Mouse (Mus musculus): ENCODE measurements around the gene Stag1. TPM values are rescaled to one million over a fixed set of nuclear protein-coding genes. Genes with fewer than 3 reads are reported as not detected.

Stag1 gene
- total RNA-seq, 2 experiments from 2014 or later = 49.5 to 50.4 TPM

- DNase-seq (ENCODE audit: extremely low spot score in 1 of 2, low spot score in 1 of 2) = no peak
Observed at GRCm38 (mm10) chr9:100942042-100942441, 344.4 kb downstream of the Stag1 start.

GRCm38 (mm10) chr9:100944677-100945365, 347.2 kb downstream of the Stag1 start:
- DNase-seq (ENCODE audit: extremely low spot score in 1 of 2, low spot score in 1 of 2) = no peak

DNA sequence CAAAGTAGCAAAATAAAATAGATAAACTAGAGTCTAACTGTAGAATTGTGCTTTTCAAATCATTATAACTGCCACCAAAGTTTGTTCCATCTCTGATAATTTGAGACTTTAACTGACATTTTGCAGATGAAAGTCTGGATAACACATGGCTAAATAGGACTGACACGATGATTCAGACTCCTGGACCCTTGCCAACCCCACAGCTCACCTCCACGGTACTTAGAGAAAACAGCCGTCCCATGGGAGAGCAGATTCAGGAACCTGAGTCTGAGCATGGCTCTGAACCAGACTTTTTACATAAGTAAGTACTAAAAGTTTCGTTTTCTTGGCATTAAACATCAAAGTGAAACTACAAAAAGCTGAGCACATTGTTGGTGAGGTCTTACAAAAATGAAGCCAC, 353.9 kb downstream of the Stag1 start:
- no peak for DNase-seq (ENCODE audit: extremely low spot score in 1 of 2, low spot score in 1 of 2)

- no peak for DNase-seq (ENCODE audit: extremely low spot score in 1 of 2, low spot score in 1 of 2)
Observed at GRCm38 (mm10) chr9:100962903-100963427, 365.4 kb downstream of the Stag1 start.

DNA sequence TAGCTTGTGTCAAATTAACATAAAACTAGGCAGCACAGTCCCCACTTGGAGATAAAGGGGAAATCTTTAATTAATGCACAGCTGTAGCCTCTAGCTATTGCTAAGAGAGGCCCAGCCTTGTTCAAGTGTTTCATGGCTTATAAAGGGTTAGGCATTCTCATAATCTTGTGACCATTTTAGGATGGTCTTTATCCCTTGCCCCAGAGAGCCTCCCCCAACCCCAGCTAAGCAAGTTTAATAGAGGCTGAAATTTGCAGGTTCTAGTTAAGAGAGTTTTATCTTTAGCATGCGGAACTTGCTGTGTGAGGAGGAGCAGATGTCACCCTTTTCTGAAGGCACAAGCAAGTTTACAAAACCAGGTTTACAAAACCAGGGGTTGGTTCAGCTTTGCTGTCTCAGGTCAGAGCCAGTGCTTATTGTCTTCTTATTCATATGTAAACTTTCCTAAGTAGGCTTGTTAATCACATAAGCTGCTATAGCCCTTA, 365.9 kb downstream of the Stag1 start:
- DNase-seq (ENCODE audit: extremely low spot score in 1 of 2, low spot score in 1 of 2) = no peak

DNA sequence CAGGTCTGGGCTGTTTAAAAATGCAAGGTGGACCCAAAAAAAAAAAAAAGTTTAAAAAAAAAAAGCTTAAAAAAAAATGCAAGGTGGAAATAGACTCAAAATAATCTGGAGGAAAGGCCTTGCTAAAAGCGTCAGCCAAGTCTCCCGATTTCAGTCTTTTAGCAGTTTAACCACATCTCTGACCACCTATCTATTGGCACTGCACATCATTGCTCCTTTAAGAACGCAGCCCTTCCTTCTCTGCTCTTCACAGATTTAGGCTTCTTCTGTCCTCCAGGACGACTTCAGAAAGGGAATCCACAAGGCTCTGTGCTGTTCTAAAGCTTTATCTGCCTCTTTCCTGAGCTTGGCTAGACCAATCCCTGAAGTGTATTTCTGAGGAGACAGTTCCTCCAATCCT, 366.5 kb downstream of the Stag1 start:
- DNase-seq (ENCODE audit: extremely low spot score in 1 of 2, low spot score in 1 of 2) = no peak

DNA sequence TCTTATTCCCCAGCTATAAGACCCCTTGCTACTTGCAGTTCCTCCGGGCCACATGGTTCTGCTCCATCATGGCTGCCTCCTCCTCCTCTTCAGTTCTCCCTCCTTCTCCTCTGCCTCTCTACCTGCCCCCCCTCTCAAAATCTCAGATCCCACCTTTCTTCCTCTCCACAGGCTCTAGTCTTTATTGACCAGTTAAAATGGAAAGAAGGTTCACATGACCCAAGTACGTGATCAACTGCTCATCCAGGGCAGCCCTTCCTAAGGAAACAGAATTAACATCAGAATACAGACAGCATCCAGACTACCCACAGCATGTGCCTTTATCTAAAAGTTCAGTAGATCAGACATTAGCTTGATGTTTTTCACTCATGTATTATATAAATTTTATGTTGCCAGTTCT, 371.9 kb downstream of the Stag1 start:
- DNase-seq (ENCODE audit: extremely low spot score in 1 of 2, low spot score in 1 of 2) = no peak

GRCm38 (mm10) chr9:100978666-100979065, 381.1 kb downstream of the Stag1 start:
- no peak for DNase-seq (ENCODE audit: extremely low spot score in 1 of 2, low spot score in 1 of 2)

GRCm38 (mm10) chr9:100979260-100979659, 381.7 kb downstream of the Stag1 start:
- DNase-seq (ENCODE audit: extremely low spot score in 1 of 2, low spot score in 1 of 2) = no peak

GRCm38 (mm10) chr9:100982786-100983185, 385.2 kb downstream of the Stag1 start:
- no peak for DNase-seq (ENCODE audit: extremely low spot score in 1 of 2, low spot score in 1 of 2)

GRCm38 (mm10) chr9:100984381-100985310, 387.0 kb downstream of the Stag1 start:
- no peak for DNase-seq (ENCODE audit: extremely low spot score in 1 of 2, low spot score in 1 of 2)

DNA sequence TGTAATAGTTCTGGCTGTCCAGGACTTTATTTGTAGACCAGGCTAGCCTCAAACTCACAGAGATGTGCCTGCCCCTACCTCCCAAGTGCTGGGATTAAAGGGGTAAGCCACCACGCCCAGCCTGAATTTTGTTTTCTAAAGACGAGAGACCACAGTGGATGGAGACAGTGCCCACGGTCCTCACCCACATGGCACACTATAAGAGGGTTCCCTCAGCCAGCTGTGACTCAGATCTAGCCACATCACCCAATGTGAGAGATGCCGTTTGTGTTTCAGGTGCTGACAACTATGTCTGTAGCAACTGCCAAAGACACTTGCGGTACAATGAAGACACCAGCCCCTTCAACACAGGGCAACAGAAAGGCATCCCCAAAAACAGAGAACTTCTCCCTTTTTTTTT, 389.4 kb downstream of the Stag1 start:
- no peak for DNase-seq (ENCODE audit: extremely low spot score in 1 of 2, low spot score in 1 of 2)

GRCm38 (mm10) chr9:100987850-100988249, 390.3 kb downstream of the Stag1 start:
- no peak for DNase-seq (ENCODE audit: extremely low spot score in 1 of 2, low spot score in 1 of 2)

GRCm38 (mm10) chr9:100990609-100991008, 393.0 kb downstream of the Stag1 start:
- no peak for DNase-seq (ENCODE audit: extremely low spot score in 1 of 2, low spot score in 1 of 2)

DNA sequence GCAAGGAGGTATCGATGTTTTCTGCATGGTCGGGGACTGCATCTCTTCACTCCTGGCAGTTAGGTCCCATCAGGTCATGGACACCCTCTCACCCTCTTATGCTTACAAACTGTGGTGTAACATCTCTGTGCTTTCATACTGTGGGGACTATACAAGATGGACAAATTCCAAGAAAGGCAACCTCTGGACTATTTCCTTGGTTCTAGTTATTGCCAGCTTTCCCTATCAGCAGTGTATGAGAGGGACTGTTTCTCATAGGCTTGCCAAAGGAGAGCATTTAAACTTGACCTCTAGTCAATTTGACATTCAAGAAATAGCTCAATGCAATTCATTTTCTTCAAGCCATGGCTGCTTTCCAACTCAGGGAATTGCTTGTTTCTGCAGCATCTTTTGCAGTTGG, 393.7 kb downstream of the Stag1 start:
- DNase-seq (ENCODE audit: extremely low spot score in 1 of 2, low spot score in 1 of 2) = no peak

- DNase-seq (ENCODE audit: extremely low spot score in 1 of 2, low spot score in 1 of 2) = no peak
Observed at GRCm38 (mm10) chr9:100992191-100992590, 394.6 kb downstream of the Stag1 start.

GRCm38 (mm10) chr9:100993937-100994336, 396.3 kb downstream of the Stag1 start:
- no peak for DNase-seq (ENCODE audit: extremely low spot score in 1 of 2, low spot score in 1 of 2)

- no peak for DNase-seq (ENCODE audit: extremely low spot score in 1 of 2, low spot score in 1 of 2)
Observed at GRCm38 (mm10) chr9:100997138-100997537, 399.5 kb downstream of the Stag1 start.

DNA sequence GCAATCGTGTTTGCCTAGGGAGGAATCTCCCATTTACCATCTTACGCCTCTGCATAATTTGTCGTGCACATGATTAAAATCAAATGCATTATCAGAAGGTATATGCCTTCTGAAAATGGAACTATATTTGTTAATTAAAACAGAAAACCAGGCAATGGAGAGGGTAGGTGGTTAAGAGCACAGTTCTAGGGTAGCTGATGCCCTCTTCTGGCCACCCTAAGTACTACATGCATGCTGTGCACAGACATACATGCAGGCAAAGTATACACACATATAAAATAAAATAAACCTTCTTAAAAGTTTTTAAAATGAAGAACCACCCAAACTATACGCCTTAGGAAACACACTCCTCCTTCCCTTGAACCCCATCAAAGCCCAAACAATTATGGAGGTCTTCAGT, 404.5 kb downstream of the Stag1 start:
- no peak for DNase-seq (ENCODE audit: extremely low spot score in 1 of 2, low spot score in 1 of 2)

DNA sequence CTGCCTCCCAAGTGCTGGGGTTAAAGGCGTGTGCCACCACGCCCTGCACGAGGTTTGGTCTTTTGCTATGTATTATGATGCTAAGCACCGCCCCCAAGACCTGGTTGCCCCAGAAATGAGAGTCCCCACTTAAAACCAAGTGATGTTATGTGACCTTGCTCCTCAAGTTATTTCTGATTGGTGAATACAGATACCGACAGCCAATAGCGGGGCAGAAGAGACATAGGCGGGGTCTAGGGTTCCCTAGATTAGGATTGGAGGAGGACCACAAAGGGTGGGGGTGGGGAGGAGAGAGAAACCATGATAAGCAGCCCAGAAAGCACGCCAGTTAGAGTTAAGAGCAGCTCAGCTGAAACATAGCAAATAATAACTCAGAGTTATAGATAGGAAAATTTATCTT, 405.2 kb downstream of the Stag1 start:
- DNase-seq (ENCODE audit: extremely low spot score in 1 of 2, low spot score in 1 of 2) = no peak

DNA sequence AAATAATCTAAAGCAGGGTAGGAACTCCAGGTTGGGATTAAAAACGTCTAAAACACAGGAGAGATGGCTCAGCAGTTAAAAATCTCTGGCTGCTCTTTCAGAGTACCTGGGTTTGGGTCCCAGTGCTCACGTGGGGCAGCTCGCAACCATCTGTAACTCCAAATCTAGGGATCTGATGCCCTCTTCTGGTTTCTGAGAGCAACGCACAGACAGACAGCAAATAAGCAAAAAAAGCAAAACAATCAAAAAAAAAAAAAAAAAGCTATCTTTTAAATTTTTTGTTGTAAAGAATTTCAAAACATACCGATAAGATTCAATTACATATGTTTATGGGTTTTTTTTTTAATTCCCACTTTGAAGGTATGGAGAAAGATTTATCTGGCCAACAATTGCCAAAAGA, 405.7 kb downstream of the Stag1 start:
- DNase-seq (ENCODE audit: extremely low spot score in 1 of 2, low spot score in 1 of 2) = no peak

Data from layer of hippocampus, postnatal 25 days (tissue).